Mouse (Mus musculus) heart, adult 18-20 months (tissue): ENCODE results near the gene Arl13b. TPM values are rescaled to one million over a fixed set of nuclear protein-coding genes. Genes with fewer than 3 reads are reported as not detected.

Experiments used
- DNase-seq, 2 experiments: peaks; one replicate each; pipeline ENCODE4 v3.0.0; 2021 to 2022; ENCODE audit warnings: mixed read lengths in 1 of 2
- total RNA-seq, 2 experiments: library from RNA; stranded (reverse); gene quantifications; 2 replicates each; pipeline ENCODE4 v1.2.3; 2021

The Arl13b gene
- total RNA-seq, 2 experiments from 2014 or later = 8.8 to 9.1 TPM

- DNase-seq = no peak
Measured at GRCm38 (mm10) chr16:62814491-62814890, 32.3 kb downstream of the Arl13b start, which contains the start of gene Stx19. Gene Stx19 (plus strand): TSS chr16:62814676.

GRCm38 (mm10) chr16:62813790-62814189 lies 33.0 kb downstream of the Arl13b start:
- DNase-seq = no peak

GRCm38 (mm10) chr16:62810855-62811254 lies 36.0 kb downstream of the Arl13b start:
- no peak for DNase-seq

- DNase-seq = peak in 1 of 2 experiments; percentile 7
Measured at GRCm38 (mm10) chr16:62807249-62807979, 39.4 kb downstream of the Arl13b start.

- no peak for DNase-seq
Measured at GRCm38 (mm10) chr16:62804621-62805020, 42.2 kb downstream of the Arl13b start.

GRCm38 (mm10) chr16:62799839-62800238 lies 47.0 kb downstream of the Arl13b start:
- no peak for DNase-seq

GRCm38 (mm10) chr16:62799426-62799825 lies 47.4 kb downstream of the Arl13b start:
- DNase-seq = no peak

- no peak for DNase-seq
Measured at GRCm38 (mm10) chr16:62798808-62799207, 48.0 kb downstream of the Arl13b start.

DNA sequence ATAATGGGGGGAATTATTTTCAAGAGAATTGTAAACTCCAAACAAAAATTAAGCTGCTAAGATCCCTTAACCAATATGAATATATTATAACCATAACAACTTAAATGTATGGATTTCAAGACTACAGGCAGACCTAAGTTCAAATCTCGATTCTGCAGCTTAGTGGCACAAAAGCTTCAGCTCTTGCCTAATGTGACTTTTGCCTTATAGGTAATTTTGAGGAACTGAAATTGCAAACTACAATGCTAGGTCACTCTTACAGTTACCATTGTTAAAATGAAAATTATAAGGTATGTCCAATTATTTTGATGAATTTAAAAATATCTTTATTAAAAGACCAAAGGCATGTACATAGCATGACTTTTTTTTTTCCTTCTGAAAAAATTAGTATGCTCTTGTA lies 50.2 kb downstream of the Arl13b start:
- no peak for DNase-seq

DNA sequence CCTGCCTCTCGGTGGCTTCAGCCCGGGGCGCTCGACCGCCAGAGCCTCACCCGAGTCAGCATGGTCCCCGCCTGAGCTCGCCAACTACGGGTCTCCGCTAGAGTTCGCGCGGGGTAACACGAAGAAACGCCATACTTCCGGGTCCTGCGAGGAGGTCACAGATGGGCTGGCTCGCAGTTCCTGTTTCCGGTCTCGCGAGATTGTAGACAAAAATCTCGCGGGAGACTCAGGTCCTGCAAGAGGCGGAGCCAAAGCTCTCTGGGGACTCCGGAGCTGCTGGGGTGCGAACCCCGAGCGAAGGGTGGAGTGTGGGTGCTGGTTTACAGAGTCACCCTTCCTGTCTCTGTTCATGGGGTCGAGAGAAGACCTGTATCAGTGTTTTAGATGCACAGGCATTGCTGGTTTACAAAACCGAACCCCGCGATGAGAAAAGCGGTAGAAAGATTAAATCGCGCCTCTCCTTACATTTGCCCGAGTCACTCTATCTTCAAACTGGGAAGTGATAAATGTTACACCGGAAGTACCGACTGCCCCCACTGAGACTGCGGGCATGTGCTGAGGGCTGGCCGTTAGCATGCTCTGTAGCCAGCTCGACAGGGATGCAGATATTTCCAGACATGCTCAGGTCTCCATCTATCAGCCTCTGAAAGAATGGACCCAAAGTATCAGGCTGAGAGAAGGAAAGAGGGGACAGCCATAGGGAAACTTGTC lies 60.1 kb downstream of the Arl13b start, which contains the start of gene Nsun3:
Gene Nsun3 (minus strand): TSS at position 198 of the 711 bp plus-strand sequence.
- DNase-seq = peak; percentile 94 to 97

- no peak for DNase-seq
Measured at GRCm38 (mm10) chr16:62782229-62782628, 64.6 kb downstream of the Arl13b start.

DNA sequence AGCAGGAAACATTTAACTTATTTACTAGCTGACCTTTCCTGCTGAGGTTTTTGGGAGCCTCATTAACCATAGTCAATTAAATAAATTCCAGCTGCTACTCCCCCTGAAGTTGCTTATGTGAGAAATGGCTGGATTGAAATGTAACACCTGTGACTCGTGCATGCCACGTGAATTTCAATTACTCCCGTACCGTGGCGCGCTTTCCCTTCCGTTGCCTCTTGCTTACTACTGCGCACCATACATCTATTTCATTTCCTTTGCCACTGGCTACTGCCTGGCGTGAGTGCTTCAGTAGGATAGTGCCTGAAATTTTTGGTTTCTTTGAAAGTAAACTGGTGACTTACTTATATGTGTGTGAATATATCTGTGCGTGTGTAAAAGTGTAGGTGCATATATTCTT lies 68.6 kb downstream of the Arl13b start:
- no peak for DNase-seq

DNA sequence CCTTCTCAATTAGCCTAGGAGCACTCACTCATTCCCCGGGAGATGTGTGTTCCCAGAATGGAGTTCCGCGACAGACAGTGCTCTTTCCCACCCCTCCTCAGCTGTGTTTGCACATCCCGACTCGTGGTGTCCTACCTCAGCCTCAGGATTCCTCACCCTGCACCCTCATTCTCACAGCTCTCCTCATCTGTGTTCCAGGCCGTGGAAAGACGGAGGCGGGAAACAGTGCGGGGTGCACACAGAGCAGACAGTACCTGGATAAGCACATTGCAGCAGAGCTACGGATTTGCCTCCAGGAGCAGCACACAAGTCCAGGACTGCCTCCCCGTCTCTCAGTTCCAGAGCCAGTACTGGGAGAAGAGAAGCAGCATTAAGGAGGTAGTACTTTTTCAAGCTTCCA lies 70.8 kb downstream of the Arl13b start:
- no peak for DNase-seq

DNA sequence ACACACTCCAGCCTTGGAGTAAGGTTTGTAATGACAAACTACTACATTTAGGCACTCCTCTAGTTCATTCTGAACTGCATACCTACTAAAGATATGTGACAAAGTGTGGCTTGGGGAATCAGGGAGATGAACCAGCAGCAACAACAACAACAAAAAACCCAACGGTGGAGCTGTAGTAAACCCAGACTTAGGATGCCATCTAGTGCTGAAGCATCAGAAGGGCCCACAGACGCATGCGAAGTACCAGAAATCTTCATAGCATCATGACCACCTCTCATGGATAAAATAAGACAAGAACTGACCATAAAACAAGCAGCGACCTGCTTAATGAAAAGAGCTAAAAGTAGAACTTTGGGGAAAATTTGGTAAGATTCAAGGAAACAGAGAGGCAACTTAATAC lies 73.4 kb downstream of the Arl13b start:
- no peak for DNase-seq

GRCm38 (mm10) chr16:62758340-62758739 lies 88.5 kb downstream of the Arl13b start:
- DNase-seq = peak in 1 of 2 experiments; percentile 8

GRCm38 (mm10) chr16:62755307-62755706 lies 91.5 kb downstream of the Arl13b start:
- DNase-seq = no peak

GRCm38 (mm10) chr16:62753597-62753996 lies 93.2 kb downstream of the Arl13b start:
- DNase-seq = no peak

DNA sequence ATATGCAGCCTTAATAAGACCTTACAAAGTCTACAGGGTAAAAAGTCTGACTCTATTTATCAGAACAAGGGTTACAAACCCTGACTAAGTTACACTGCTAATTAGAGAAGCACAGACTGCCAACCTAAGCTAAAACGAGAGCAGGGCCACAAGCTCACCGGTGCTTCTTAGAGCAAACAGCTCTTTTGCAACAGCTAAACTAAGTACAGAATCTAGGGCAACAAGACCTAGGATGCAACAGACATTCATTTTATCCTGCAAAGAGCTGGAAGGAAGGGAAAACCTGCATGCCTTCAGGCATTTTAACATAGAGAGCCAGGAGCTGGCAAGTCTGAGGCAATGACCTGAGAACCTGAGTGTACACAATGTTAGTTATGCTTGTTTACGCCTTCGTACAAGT lies 93.8 kb downstream of the Arl13b start:
- no peak for DNase-seq

- no peak for DNase-seq
Measured at GRCm38 (mm10) chr16:62745875-62746274, 101.0 kb downstream of the Arl13b start.
